Mouse (Mus musculus) C2C12 (cell line): ENCODE results near the gene Pnmt. TPM values are rescaled to one million over a fixed set of nuclear protein-coding genes. Genes with fewer than 3 reads are reported as not detected.

Experiments used
- H3K27me3 ChIP-seq: one replicate; pipeline ENCODE4 v1.6.1; 2011; ENCODE audit not compliant: control insufficient read depth, insufficient read depth, insufficient read length
- H3K36me3 ChIP-seq: one replicate; pipeline ENCODE4 v1.6.1; 2011; ENCODE audit not compliant: control insufficient read depth, insufficient read depth
- H3K4me3 ChIP-seq: one replicate; pipeline ENCODE4 v1.5.1; 2011; ENCODE audit warnings: mild to moderate bottlenecking, control low read depth; ENCODE audit not compliant: poor library complexity, insufficient read depth, severe bottlenecking
- H3K79me2 ChIP-seq: one replicate; pipeline ENCODE4 v1.6.1; 2011; ENCODE audit not compliant: control insufficient read depth, insufficient read depth
- H3K79me3 ChIP-seq: one replicate; pipeline ENCODE4 v1.6.1; 2011; ENCODE audit warnings: low read depth, control low read depth
- H3ac ChIP-seq: one replicate; pipeline ENCODE3; 2011; ENCODE audit warnings: low read depth; ENCODE audit not compliant: control insufficient read depth, insufficient read length
- CEBPB ChIP-seq: IDR thresholded peaks from one replicate; pipeline ENCODE4 v1.6.1; 2011; ENCODE audit warnings: low read depth, mild to moderate bottlenecking, control low read depth, moderate library complexity
- CTCF ChIP-seq: IDR thresholded peaks from one replicate; pipeline ENCODE4 v1.5.1; 2011; ENCODE audit not compliant: control insufficient read depth, insufficient read depth, insufficient read length
- FOSL1 ChIP-seq: IDR thresholded peaks from one replicate; pipeline ENCODE4 v1.8.0; 2011; ENCODE audit warnings: mild to moderate bottlenecking, low read length; ENCODE audit not compliant: poor library complexity, insufficient read depth, severe bottlenecking
- MAX ChIP-seq: IDR thresholded peaks from one replicate; pipeline ENCODE4 v1.6.1; 2011; ENCODE audit warnings: mild to moderate bottlenecking, control low read depth
- MYOD1 ChIP-seq: IDR thresholded peaks from one replicate; pipeline ENCODE4 v1.6.1; 2011; ENCODE audit warnings: low read depth; ENCODE audit not compliant: control insufficient read depth, insufficient read length
- MYOG ChIP-seq: IDR thresholded peaks from one replicate; pipeline ENCODE4 v1.6.1; 2011; ENCODE audit not compliant: control insufficient read depth, insufficient read length; ENCODE audit errors: extremely low read depth
- USF1 ChIP-seq: IDR thresholded peaks from one replicate; pipeline ENCODE4 v1.6.1; 2011; ENCODE audit warnings: low read depth, mild to moderate bottlenecking, control low read depth, moderate library complexity
- polyA plus RNA-seq: library from polyadenylated mRNA; unstranded; fragments of >200 nt; fragmentation: generic; extraction: Trizol; gene quantifications from one replicate; pipeline ENCODE4 v1.2.1, GENCODE M21; 2012; ENCODE audit warnings: missing spikeins

The Pnmt gene
- polyA plus RNA-seq, 1 experiment = 0.04 TPM

DNA sequence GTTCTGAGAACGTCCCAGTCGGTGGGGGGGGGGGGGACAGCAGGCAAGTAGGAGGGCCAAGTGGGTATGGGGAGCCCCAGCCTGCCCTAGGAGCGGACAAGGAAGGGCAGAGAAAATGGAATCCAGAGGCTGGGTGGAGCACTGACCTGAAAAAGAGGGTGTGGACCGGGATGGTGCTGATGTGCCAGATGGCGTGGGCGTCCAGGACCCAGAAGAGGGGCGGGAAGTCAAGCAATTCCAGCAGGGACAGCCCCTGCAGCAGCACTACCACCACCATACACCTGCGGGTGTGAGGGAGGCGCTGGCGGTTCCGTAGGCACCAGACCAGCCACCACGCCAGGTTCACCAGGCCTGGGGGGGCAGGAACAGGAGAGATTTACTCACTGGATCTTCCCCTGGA, 3.9 kb downstream of the Pnmt start:
- Histone ChIP-seq H3K79me2 (no peaks in the 10 kb centered on the region), H3ac (peak overlapping the region; percentile 22), H3K79me3 (no peaks in the 10 kb centered on the region), H3K27me3 (peaks cover 20% of the 10 kb centered on the region), H3K36me3 (no peaks in the 10 kb centered on the region), H3K4me3 (no peak overlapping the region)
- TF ChIP-seq MYOD1 = no peak
- no peak for TF ChIP-seq MAX
- no peak for TF ChIP-seq CTCF
- no peak for TF ChIP-seq FOSL1
- no peak for TF ChIP-seq MYOG
- no peak for TF ChIP-seq CEBPB
- no peak for TF ChIP-seq USF1

- no peaks in the 10 kb centered on the region for H3K79me3 ChIP-seq
- H3K36me3 ChIP-seq = no peaks in the 10 kb centered on the region
- H3K79me2 ChIP-seq = no peaks in the 10 kb centered on the region
- peaks cover 14% of the 10 kb centered on the region for H3K27me3 ChIP-seq
- H3ac ChIP-seq = no peak overlapping the region
- no peak for TF ChIP-seq MAX
- no peak for TF ChIP-seq CTCF
- no peak for TF ChIP-seq FOSL1
- no peak for TF ChIP-seq USF1
- TF ChIP-seq CEBPB = no peak
- no peak for TF ChIP-seq MYOD1
- no peak for TF ChIP-seq MYOG
- H3K4me3 ChIP-seq = no peak overlapping the region
These were observed 5.8 kb downstream of the Pnmt start for GRCm38 (mm10) chr11:98392034-98392433.

- Histone ChIP-seq H3K4me3 (no peak overlapping the region), H3K27me3 (peaks cover 11% of the 10 kb centered on the region), H3K79me3 (no peaks in the 10 kb centered on the region), H3K79me2 (no peaks in the 10 kb centered on the region), H3K36me3 (no peaks in the 10 kb centered on the region), H3ac (peak overlapping the region; percentile 27)
- TF ChIP-seq CEBPB (no peak), MYOG (no peak), MAX (no peak), MYOD1 (no peak), CTCF (no peak), FOSL1 (no peak), USF1 (no peak)
These were observed 6.4 kb downstream of the Pnmt start for GRCm38 (mm10) chr11:98392645-98393044.

- Histone ChIP-seq H3K36me3 (no peaks in the 10 kb centered on the region), H3K79me2 (no peaks in the 10 kb centered on the region), H3K79me3 (no peaks in the 10 kb centered on the region), H3K4me3 (no peak overlapping the region), H3ac (no peak overlapping the region), H3K27me3 (peaks cover 8% of the 10 kb centered on the region)
- no peak for TF ChIP-seq FOSL1
- no peak for TF ChIP-seq MYOG
- TF ChIP-seq USF1 = no peak
- TF ChIP-seq CEBPB = no peak
- TF ChIP-seq MAX = no peak
- no peak for TF ChIP-seq MYOD1
- TF ChIP-seq CTCF = no peak
These were observed 7.1 kb downstream of the Pnmt start for GRCm38 (mm10) chr11:98393317-98393716.

DNA sequence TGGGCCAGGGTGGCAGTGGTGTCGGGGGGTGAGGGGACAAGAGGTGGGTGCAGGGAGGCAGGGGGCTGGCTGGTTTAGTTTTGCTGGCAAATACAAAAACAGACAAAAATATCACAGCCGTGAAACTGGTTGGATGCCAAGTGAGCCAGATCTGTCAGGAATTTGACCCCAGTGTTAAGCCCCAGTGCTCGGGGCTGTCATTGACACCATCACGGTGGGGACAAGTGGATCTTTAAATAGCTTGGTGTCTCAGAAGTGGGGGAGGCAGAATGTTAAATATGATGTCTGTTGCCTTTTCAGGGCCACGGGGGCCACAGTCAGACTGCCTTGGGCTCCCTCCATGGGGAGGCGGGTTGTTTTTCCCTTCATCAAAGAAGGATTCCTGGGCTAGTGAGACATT, 8.1 kb downstream of the Pnmt start:
- no peak overlapping the region for H3ac ChIP-seq
- no peak for TF ChIP-seq MYOD1
- no peak for TF ChIP-seq USF1
- no peak for TF ChIP-seq MYOG
- no peaks in the 10 kb centered on the region for H3K79me2 ChIP-seq
- peaks cover 8% of the 10 kb centered on the region for H3K27me3 ChIP-seq
- H3K79me3 ChIP-seq = no peaks in the 10 kb centered on the region
- H3K4me3 ChIP-seq = no peak overlapping the region
- no peaks in the 10 kb centered on the region for H3K36me3 ChIP-seq

GRCm38 (mm10) chr11:98395041-98395440, 8.8 kb downstream of the Pnmt start:
- no peak for TF ChIP-seq CEBPB
- TF ChIP-seq FOSL1 = no peak
- TF ChIP-seq MAX = no peak
- TF ChIP-seq CTCF = no peak
- TF ChIP-seq USF1 = no peak
- no peak for TF ChIP-seq MYOG
- Histone ChIP-seq H3K36me3 (no peaks in the 10 kb centered on the region), H3K4me3 (no peak overlapping the region), H3K79me2 (no peaks in the 10 kb centered on the region), H3K79me3 (no peaks in the 10 kb centered on the region), H3K27me3 (peaks cover 8% of the 10 kb centered on the region), H3ac (no peak overlapping the region)
